ENCODE assay signal across 8 mouse cellular contexts in the genomic region with DNA sequence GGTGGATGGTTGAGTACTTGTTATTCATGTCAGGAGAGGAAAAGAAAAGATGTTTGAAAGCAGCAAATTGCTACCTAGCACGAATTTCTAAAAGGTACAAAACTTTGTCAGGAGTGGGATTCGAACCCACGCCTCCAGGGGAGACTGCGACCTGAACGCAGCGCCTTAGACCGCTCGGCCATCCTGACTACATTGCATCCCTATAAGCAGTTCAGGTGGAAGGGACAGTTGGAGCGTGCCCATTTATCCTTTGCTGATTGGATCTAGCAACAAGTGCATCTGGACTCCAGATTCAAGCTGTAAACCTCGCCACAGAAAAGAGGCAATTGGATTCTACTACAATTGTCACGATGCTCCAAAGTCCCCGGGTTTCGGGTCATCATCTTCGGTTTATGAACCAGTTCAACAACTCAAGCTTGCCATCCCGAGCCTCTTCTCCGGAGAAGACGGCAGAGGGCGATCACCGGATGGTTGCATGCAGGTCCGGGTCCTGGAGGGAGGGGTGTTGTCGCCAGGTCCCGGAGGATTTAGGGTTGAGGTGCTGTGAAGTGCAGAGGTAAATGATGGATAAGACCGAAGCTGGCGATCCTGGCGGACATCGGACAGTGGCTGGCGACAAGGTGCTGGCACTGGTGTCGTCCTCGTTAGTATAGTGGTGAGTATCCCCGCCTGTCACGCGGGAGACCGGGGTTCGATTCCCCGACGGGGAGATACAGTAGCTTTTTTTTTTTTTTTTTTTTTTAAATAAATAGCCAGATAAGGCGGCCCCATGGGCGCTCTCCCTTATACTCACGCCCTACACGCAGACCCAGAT. TPM values are rescaled to one million over a fixed set of nuclear protein-coding genes. Genes with fewer than 3 reads are reported as not detected.
DNase-seq lines count a peak whose midpoint lies in the region; ATAC-seq and TF ChIP-seq lines count a peak whose summit lies in the region.

No protein-coding gene starts in this region.

- H3K27me3 ChIP-seq in megakaryocyte, embryonic 14.5 days (replicated peaks): peaks cover 7% of the 10 kb centered on the region

- no peaks in the 10 kb centered on the region for H3K36me3 ChIP-seq in megakaryocyte, embryonic 14.5 days (replicated peaks; ENCODE audit: low read length)

- peak; percentile 74 to 79 for DNase-seq in gastrocnemius, adult 8-10 months (ENCODE audit: low spot score in 2 of 2)
- DNase-seq in hindlimb bud, embryonic 11.5 days (ENCODE audit: extremely low spot score, low read depth, low spot score): peak; percentile 74
- DNase-seq in left cerebral cortex, adult 8-10 months (ENCODE audit: low spot score in 2 of 2): peak; percentile 83 to 98
- DNase-seq in right cerebral cortex, adult 2 months (ENCODE audit: low spot score in 2 of 2): peak; percentile 94 to 97
- DNase-seq in urinary bladder, postnatal 10 days (ENCODE audit: low spot score): peak; percentile 67

- peaks cover 8% of the 10 kb centered on the region; the same call in 1 of the 2 replicates for H3K9me3 ChIP-seq in megakaryocyte, embryonic 14.5 days

- no peaks in the 10 kb centered on the region for H3K4me1 ChIP-seq in cortical plate, adult 2 months (ENCODE audit: control insufficient read depth, insufficient read depth, low read length)
- H3K4me1 ChIP-seq in megakaryocyte, embryonic 14.5 days: peaks cover 18% of the 10 kb centered on the region

- ATAC-seq in activated CD4-positive, CD25-positive, alpha-beta regulatory T cell, adult 4 months: peak; percentile 76

- no peak for TF ChIP-seq POLR2A in cortical plate, adult 2 months (IDR thresholded peaks at IDR 0.05; ENCODE audit: extremely low read depth, insufficient read depth, low read length)

- H3K27ac ChIP-seq in cortical plate, adult 2 months (ENCODE audit: insufficient read depth, low read length): no peak overlapping the region

- TF ChIP-seq CTCF in cortical plate, adult 2 months (IDR thresholded peaks at IDR 0.05; ENCODE audit: extremely low read depth, insufficient read depth, low read length): no peak

- peak overlapping the region; percentile 79 for H3K4me3 ChIP-seq in cortical plate, adult 2 months (ENCODE audit: insufficient read depth, low read length)
- H3K4me3 ChIP-seq in megakaryocyte, embryonic 14.5 days (replicated peaks): peak overlapping the region; percentile 94

RNA-seq across cellular contexts. Expression of a gene that starts 11.8 kb away (rescaled TPM):
- 1 to 10 TPM; 2.1 to 2.4 TPM for polyA plus RNA-seq in activated CD4-positive, CD25-positive, alpha-beta regulatory T cell, adult 4 months (2017; shearing (Covaris generic))
- 2.7 and 4.5 TPM in 2 replicates for polyA plus RNA-seq in cortical plate, adult 2 months (2012; rRNA removed)
- 1 to 10 TPM in 3 of 4 experiments, under 1 TPM in 1; 0.56 to 1.3 (median 1.2) TPM for total RNA-seq in gastrocnemius, adult 8-10 months (2022)
- total RNA-seq in left cerebral cortex, adult 8-10 months (2022): 1 to 10 TPM; 1.0 to 1.8 (median 1.2) TPM
- polyA plus RNA-seq in megakaryocyte, embryonic 14.5 days (2012; ENCODE audit: insufficient read depth, low replicate concordance): not detected in 2 replicates

RNA-seq across cellular contexts. Expression of a gene that starts 37.2 kb away (rescaled TPM):
- polyA plus RNA-seq in activated CD4-positive, CD25-positive, alpha-beta regulatory T cell, adult 4 months (2017; shearing (Covaris generic)): under 1 TPM in 1 of 2 experiments, not detected in 1; 0.45 TPM
- 20.6 and 21.1 TPM in 2 replicates for polyA plus RNA-seq in cortical plate, adult 2 months (2012; rRNA removed)
- 1 to 10 TPM in 3 of 4 experiments, under 1 TPM in 1; 0.73 to 1.8 (median 1.4) TPM for total RNA-seq in gastrocnemius, adult 8-10 months (2022)
- total RNA-seq in left cerebral cortex, adult 8-10 months (2022): 10 to 100 TPM; 10.6 to 36.7 (median 22.6) TPM
- 9.2 TPM in 1 of 2 replicates, not detected in the other for polyA plus RNA-seq in megakaryocyte, embryonic 14.5 days (2012; ENCODE audit: insufficient read depth, low replicate concordance)

RNA-seq across cellular contexts. Expression of a gene that starts 48.5 kb away (rescaled TPM):
- 100 to 1,000 TPM; 102 to 131 TPM for polyA plus RNA-seq in activated CD4-positive, CD25-positive, alpha-beta regulatory T cell, adult 4 months (2017; shearing (Covaris generic))
- 219 and 242 TPM in 2 replicates for polyA plus RNA-seq in cortical plate, adult 2 months (2012; rRNA removed)
- 100 to 1,000 TPM; 597 to 760 (median 703) TPM for total RNA-seq in gastrocnemius, adult 8-10 months (2022)
- 100 to 1,000 TPM; 196 to 228 (median 209) TPM for total RNA-seq in left cerebral cortex, adult 8-10 months (2022)
- 22.4 and 93.6 TPM in 2 replicates for polyA plus RNA-seq in megakaryocyte, embryonic 14.5 days (2012; ENCODE audit: insufficient read depth, low replicate concordance)

RNA-seq across cellular contexts. Expression of a gene that starts 48.6 kb away (rescaled TPM):
- polyA plus RNA-seq in activated CD4-positive, CD25-positive, alpha-beta regulatory T cell, adult 4 months (2017; shearing (Covaris generic)): not detected
- polyA plus RNA-seq in cortical plate, adult 2 months (2012; rRNA removed): 0.13 and 0.19 TPM in 2 replicates
- 10 to 100 TPM in 3 of 4 experiments, 1 to 10 TPM in 1; 5.2 to 26.1 (median 16.9) TPM for total RNA-seq in gastrocnemius, adult 8-10 months (2022)
- under 1 TPM; 0.30 to 0.53 (median 0.35) TPM for total RNA-seq in left cerebral cortex, adult 8-10 months (2022)
- 3.7 TPM in 1 of 2 replicates, not detected in the other for polyA plus RNA-seq in megakaryocyte, embryonic 14.5 days (2012; ENCODE audit: insufficient read depth, low replicate concordance)
